Mouse (Mus musculus) limb, embryonic 14.5 days (tissue): ENCODE results near the gene Bmpr1a. TPM values are rescaled to one million over a fixed set of nuclear protein-coding genes. Genes with fewer than 3 reads are reported as not detected.

Experiments used
- ATAC-seq: fragments of 200-750 bp; cut with Nextera tagmentation; 2 replicates; pipeline ENCODE4 v1.8.0; 2017; ENCODE audit warnings: low read depth, moderate number of reproducible peaks, moderate TSS enrichment; ENCODE audit not compliant: low FRiP score
- DNase-seq: peaks from one replicate; pipeline ENCODE4 v3.0.0-alpha.2; 2015; ENCODE audit warnings: low spot score
- H3K27ac ChIP-seq: fragments of 300-500 bp; sonication (generic); replicated peaks from 2 replicates; pipeline ENCODE4 v1.5.1; 2014; ENCODE audit warnings: low read depth, mild to moderate bottlenecking, low read length, moderate library complexity, mixed read lengths
- H3K27me3 ChIP-seq: fragments of 300-500 bp; sonication (generic); 2 replicates; pipeline ENCODE4 v1.6.1; 2014; ENCODE audit warnings: low read length, mixed read lengths; ENCODE audit not compliant: control insufficient read depth, insufficient read depth
- H3K36me3 ChIP-seq: fragments of 300-500 bp; sonication (generic); 2 replicates; pipeline ENCODE4 v1.6.1; 2014; ENCODE audit warnings: mild to moderate bottlenecking, low read length, moderate library complexity, mixed read lengths; ENCODE audit not compliant: control insufficient read depth, insufficient read depth
- H3K4me1 ChIP-seq: fragments of 300-500 bp; sonication (generic); 2 replicates; pipeline ENCODE4 v1.6.1; 2014; ENCODE audit warnings: antibody characterized with exemption, low read length, mixed read lengths; ENCODE audit not compliant: control insufficient read depth, insufficient read depth
- H3K4me2 ChIP-seq: fragments of 300-500 bp; sonication (generic); replicated peaks from 2 replicates; pipeline ENCODE4 v1.6.1; 2014; ENCODE audit warnings: low read depth, mild to moderate bottlenecking, low read length, moderate library complexity; ENCODE audit not compliant: severe bottlenecking
- H3K4me3 ChIP-seq: fragments of 300-500 bp; sonication (generic); replicated peaks from 2 replicates; pipeline ENCODE4 v1.5.1; 2014; ENCODE audit warnings: low read length
- H3K9ac ChIP-seq: fragments of 300-500 bp; sonication (generic); 2 replicates; pipeline ENCODE4 v1.6.1; 2014; ENCODE audit warnings: mild to moderate bottlenecking, low read depth, low read length, moderate library complexity; ENCODE audit not compliant: severe bottlenecking
- H3K9me3 ChIP-seq: fragments of 300-500 bp; sonication (generic); 2 replicates; pipeline ENCODE4 v1.6.1; 2016; ENCODE audit warnings: low read length; ENCODE audit not compliant: control insufficient read depth
- POLR2A ChIP-seq: fragments of 200-500 bp; IDR thresholded peaks from 2 replicates; pipeline ENCODE4 v1.8.0; 2012; ENCODE audit warnings: inconsistent platforms, mild to moderate bottlenecking, moderate library complexity, borderline replicate concordance; ENCODE audit not compliant: insufficient read depth, insufficient read length; ENCODE audit errors: extremely low read depth
- WGBS: fragments of 180-500 bp; shearing (Covaris S2); extraction: QIAGEN DNeasy Blood & Tissue Kit; methylation state at CpG from one replicate; pipeline ENCODE4 v1.1.7; 2014; 5-methylcytosine and 5-hydroxymethylcytosine counted together
- polyA plus RNA-seq, 2 experiments: library from polyadenylated mRNA; depleted of rRNA in 1 of 2; stranded (reverse) in 1 of 2; unstranded in 1 of 2; fragments of >200 nt; fragmentation: Nextera tagmentation in 1 of 2; extraction: Ambion mirVana in 1 of 2; gene quantifications; 2 replicates each; pipeline versions ENCODE4 v1.2.1 to v1.2.3; 2012 to 2014

Bmpr1a gene
- polyA plus RNA-seq, 2 experiments, result 44.3 to 72.1 TPM

- no peak overlapping the region for H3K4me3 ChIP-seq
- DNase-seq (no peak), ATAC-seq (no peak)
- no peaks in the 10 kb centered on the region for H3K27me3 ChIP-seq
- 47% methylated on average over 7 of the region's 7 CpGs for WGBS
- peaks cover 25% of the 10 kb centered on the region for H3K4me1 ChIP-seq
- no peak for TF ChIP-seq POLR2A
- no peaks in the 10 kb centered on the region for H3K36me3 ChIP-seq
- H3K9ac ChIP-seq, result no peak overlapping the region
- H3K9me3 ChIP-seq, result no peaks in the 10 kb centered on the region
- no peak overlapping the region for H3K4me2 ChIP-seq
- H3K27ac ChIP-seq, result no peak overlapping the region
Observed at GRCm38 (mm10) chr14:34505309-34505708, 2.2 kb upstream of the Bmpr1a start.

DNA sequence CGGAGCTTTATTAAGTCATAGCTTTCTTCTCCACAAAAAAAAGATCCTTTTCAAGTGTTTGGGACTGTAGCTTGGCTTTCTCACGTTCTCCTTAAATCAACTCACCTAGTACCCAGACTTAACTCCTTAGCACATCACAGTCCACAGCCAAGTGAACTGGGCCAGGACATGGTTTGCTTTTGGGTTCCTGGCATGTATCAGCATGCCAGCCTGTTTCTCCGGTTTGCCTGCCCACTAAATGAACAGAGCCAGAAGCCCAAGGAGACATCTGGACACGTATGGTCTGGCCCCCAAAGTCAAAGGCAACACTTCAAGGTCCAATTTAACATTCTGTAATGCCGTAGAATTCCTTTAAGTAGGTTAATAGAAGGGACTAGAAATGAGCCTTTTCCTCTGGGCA is 1.2 kb upstream of the Bmpr1a start:
- H3K4me3 ChIP-seq, result no peak overlapping the region
- H3K9ac ChIP-seq, result no peak overlapping the region
- H3K27me3 ChIP-seq, result no peaks in the 10 kb centered on the region
- TF ChIP-seq POLR2A, result no peak
- no peak for ATAC-seq
- no peaks in the 10 kb centered on the region for H3K36me3 ChIP-seq
- H3K4me2 ChIP-seq, result no peak overlapping the region
- H3K27ac ChIP-seq, result no peak overlapping the region
- 64% methylated on average over 5 of the region's 5 CpGs for WGBS
- no peaks in the 10 kb centered on the region for H3K9me3 ChIP-seq
- H3K4me1 ChIP-seq, result peaks cover 34% of the 10 kb centered on the region
- DNase-seq, result no peak

- no peak for ATAC-seq
- 62% methylated on average over 6 of the region's 6 CpGs for WGBS
- Histone ChIP-seq H3K4me2 (peak overlapping the region; percentile 71), H3K4me1 (peaks cover 34% of the 10 kb centered on the region), H3K9me3 (no peaks in the 10 kb centered on the region), H3K27me3 (no peaks in the 10 kb centered on the region), H3K4me3 (peak overlapping the region; percentile 94), H3K27ac (no peak overlapping the region), H3K9ac (no peak overlapping the region), H3K36me3 (no peaks in the 10 kb centered on the region)
- DNase-seq, result no peak
- TF ChIP-seq POLR2A, result no peak
Observed at GRCm38 (mm10) chr14:34503759-34504158, 618 bp upstream of the Bmpr1a start.

- DNase-seq, result peak; percentile 92
- under 1% methylated on average over 47 of the region's 115 CpGs for WGBS
- peak; percentile 92 for ATAC-seq
- peak overlapping the region; percentile 100 for H3K27ac ChIP-seq
- 0 out of 2 replicates have a peak, but pooled peaks have one; percentile 57 for TF ChIP-seq POLR2A
- H3K9me3 ChIP-seq, result no peaks in the 10 kb centered on the region
- H3K36me3 ChIP-seq, result no peaks in the 10 kb centered on the region
- peaks cover 25% of the 10 kb centered on the region for H3K4me1 ChIP-seq
- no peaks in the 10 kb centered on the region for H3K27me3 ChIP-seq
- H3K4me3 ChIP-seq, result peak overlapping the region; percentile 94
- peak overlapping the region; percentile 100 for H3K9ac ChIP-seq
- H3K4me2 ChIP-seq, result peak overlapping the region; percentile 71
Observed at GRCm38 (mm10) chr14:34502475-34503324, 441 bp downstream of the Bmpr1a start.

- TF ChIP-seq POLR2A, result no peak
- H3K4me2 ChIP-seq, result peak overlapping the region; percentile 71
- no peaks in the 10 kb centered on the region for H3K36me3 ChIP-seq
- H3K27me3 ChIP-seq, result no peaks in the 10 kb centered on the region
- H3K9ac ChIP-seq, result peak overlapping the region; percentile 100
- WGBS, result 4% methylated on average over 55 of the region's 77 CpGs
- H3K4me1 ChIP-seq, result peaks cover 29% of the 10 kb centered on the region
- H3K9me3 ChIP-seq, result no peaks in the 10 kb centered on the region
- peak overlapping the region; percentile 100 for H3K27ac ChIP-seq
- ATAC-seq (peak; percentile 51), DNase-seq (peak; percentile 28)
- H3K4me3 ChIP-seq, result peak overlapping the region; percentile 94
Observed at GRCm38 (mm10) chr14:34501804-34502474, 1.2 kb downstream of the Bmpr1a start.
